Mouse (Mus musculus) hindbrain, embryonic 14.5 days (tissue): ENCODE results near the gene Oas3. TPM values are rescaled to one million over a fixed set of nuclear protein-coding genes. Genes with fewer than 3 reads are reported as not detected.
A peak's percentile ranks its signal among the peaks of the same experiment; 100 is the strongest.

Experiments
- ATAC-seq: fragments of 200-750 bp; cut with Nextera tagmentation; 2 replicates; pipeline ENCODE4 v1.8.0; 2017; ENCODE audit warnings: moderate number of reproducible peaks, mild to moderate bottlenecking, moderate TSS enrichment, moderate library complexity; ENCODE audit not compliant: low FRiP score
- DNase-seq: peaks from one replicate; pipeline ENCODE4 v3.0.0-alpha.2; 2015; ENCODE audit warnings: low spot score
- H3K27ac ChIP-seq: fragments of 300-500 bp; sonication (generic); 2 replicates; pipeline ENCODE4 v1.5.1; 2014; ENCODE audit warnings: mild to moderate bottlenecking, moderate library complexity
- H3K27me3 ChIP-seq: fragments of 300-500 bp; sonication (generic); 2 replicates; pipeline ENCODE4 v1.6.1; 2014; ENCODE audit warnings: mild to moderate bottlenecking, low read length, mixed read lengths; ENCODE audit not compliant: control insufficient read depth, insufficient read depth
- H3K36me3 ChIP-seq: fragments of 300-500 bp; sonication (generic); replicated peaks from 2 replicates; pipeline ENCODE4 v1.6.1; 2014; ENCODE audit not compliant: control insufficient read depth, insufficient read depth
- H3K4me1 ChIP-seq: fragments of 300-500 bp; sonication (generic); replicated peaks from 2 replicates; pipeline ENCODE4 v1.6.1; 2014; ENCODE audit warnings: antibody characterized with exemption, low read length, mixed read lengths; ENCODE audit not compliant: control insufficient read depth, insufficient read depth
- H3K4me2 ChIP-seq: fragments of 300-500 bp; sonication (generic); replicated peaks from 2 replicates; pipeline ENCODE4 v1.6.1; 2014; ENCODE audit warnings: mild to moderate bottlenecking, moderate library complexity
- H3K4me3 ChIP-seq: fragments of 300-500 bp; sonication (generic); replicated peaks from 2 replicates; pipeline ENCODE4 v1.5.1; 2014; ENCODE audit warnings: mild to moderate bottlenecking, low read length
- H3K9ac ChIP-seq: fragments of 300-500 bp; sonication (generic); 2 replicates; pipeline ENCODE4 v1.6.1; 2014
- H3K9me3 ChIP-seq: fragments of 300-500 bp; sonication (generic); 2 replicates; pipeline ENCODE4 v1.6.1; 2016; ENCODE audit warnings: low read length; ENCODE audit not compliant: control insufficient read depth
- WGBS: fragments of 180-500 bp; shearing (Covaris S2); extraction: QIAGEN DNeasy Blood & Tissue Kit; methylation state at CpG from one replicate; pipeline ENCODE4 v1.1.7; 2014; 5-methylcytosine and 5-hydroxymethylcytosine counted together
- polyA plus RNA-seq: library from polyadenylated mRNA; unstranded; fragments of >200 nt; fragmentation: Nextera tagmentation; extraction: Ambion mirVana; gene quantifications from 2 replicates; pipeline ENCODE4 v1.2.1, GENCODE M21; 2014

Oas3 gene
- polyA plus RNA-seq, 1 experiment from 2014 or later, result 0.95 TPM

DNA sequence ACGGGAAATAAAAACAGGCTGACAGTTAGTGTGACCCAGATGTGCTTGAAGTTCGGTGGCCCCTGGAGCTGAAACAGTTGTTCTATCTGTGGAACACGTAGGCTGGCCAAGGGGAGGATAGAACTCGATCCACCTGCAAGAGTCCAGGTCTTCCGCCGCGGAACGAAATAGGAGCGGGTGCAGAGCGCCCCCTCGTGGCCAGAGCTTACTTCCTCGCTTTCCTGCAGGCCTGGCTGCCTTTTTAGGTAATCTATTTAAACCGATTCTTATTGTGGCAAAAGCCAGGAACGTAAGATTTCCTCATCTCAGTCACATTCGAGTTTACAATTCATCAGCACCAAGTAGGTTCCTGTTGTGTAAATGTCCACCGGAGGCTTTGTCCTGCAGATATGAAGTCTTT, 63.1 kb downstream of the Oas3 start:
- DNase-seq, result peak; percentile 85
- H3K4me2 ChIP-seq, result no peak overlapping the region
- H3K27me3 ChIP-seq, result peaks cover 16% of the 10 kb centered on the region

DNA sequence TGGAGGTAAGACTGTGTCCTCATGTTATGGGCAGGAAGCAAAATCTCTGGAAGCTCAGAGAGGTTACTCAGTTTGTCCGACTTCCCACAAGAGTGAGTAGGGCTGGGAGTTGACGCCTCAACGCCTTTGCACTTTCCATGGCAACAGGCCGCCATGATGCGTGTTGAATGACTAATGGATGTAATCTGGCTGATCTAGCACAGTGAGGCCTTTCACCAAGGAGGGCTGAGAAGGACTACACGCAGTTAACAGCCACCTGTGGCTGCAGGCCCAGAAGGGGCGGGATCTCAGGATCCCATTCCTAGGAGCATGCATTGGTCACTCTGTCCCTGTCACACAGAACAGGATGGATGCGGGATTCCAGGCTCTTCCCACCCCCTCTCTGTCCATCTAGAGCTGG, 64.7 kb downstream of the Oas3 start:
- Histone ChIP-seq H3K4me2 (no peak overlapping the region), H3K9me3 (no peaks in the 10 kb centered on the region), H3K9ac (no peak overlapping the region), H3K27ac (no peak overlapping the region), H3K4me3 (no peak overlapping the region), H3K27me3 (peaks cover 16% of the 10 kb centered on the region), H3K36me3 (no peaks in the 10 kb centered on the region), H3K4me1 (peaks cover 28% of the 10 kb centered on the region)
- WGBS, result 47% methylated on average over 8 of the region's 8 CpGs
- ATAC-seq (peak; percentile 15; the same call in 1 of the 2 replicates), DNase-seq (no peak)

More for the DNA sequence above, 63.1 kb downstream of the Oas3 start:
- H3K9me3 ChIP-seq, result no peaks in the 10 kb centered on the region
- H3K27ac ChIP-seq, result no peak overlapping the region
- no peak for ATAC-seq
- 3% methylated on average over 16 of the region's 16 CpGs for WGBS
- H3K4me1 ChIP-seq, result peaks cover 13% of the 10 kb centered on the region
- H3K4me3 ChIP-seq, result no peak overlapping the region
- H3K9ac ChIP-seq, result no peak overlapping the region
- no peaks in the 10 kb centered on the region for H3K36me3 ChIP-seq

DNA sequence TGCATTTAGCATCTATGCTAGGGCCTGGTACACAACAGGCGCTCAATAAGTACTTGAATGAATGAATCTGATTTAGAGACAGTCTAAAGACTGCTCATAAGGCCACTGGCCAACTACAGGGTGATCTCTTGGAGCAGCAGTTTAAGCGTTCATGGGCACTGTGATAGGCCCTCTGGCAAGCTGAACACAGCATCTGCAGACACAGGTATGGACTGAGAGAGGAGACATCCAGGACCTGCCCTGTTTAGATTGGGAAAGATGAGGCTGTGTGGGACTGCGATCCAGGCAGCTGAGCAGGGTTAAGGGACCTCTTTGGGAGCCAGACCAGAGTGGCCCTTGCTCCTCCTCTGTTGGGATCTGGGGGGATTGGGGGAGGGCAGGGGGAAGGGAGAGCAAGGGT, 65.6 kb downstream of the Oas3 start, which contains the start of gene Dtx1:
Gene Dtx1, minus strand, starts transcription at position 101 of the 400 bp plus-strand sequence.
- H3K4me3 ChIP-seq, result peak within 1 kb of the TSS; percentile 78
- H3K36me3 ChIP-seq, result no peaks in the 10 kb centered on the region
- H3K4me2 ChIP-seq, result peak within 1 kb of the TSS; percentile 84
- peaks cover 16% of the 10 kb centered on the region for H3K27me3 ChIP-seq
- H3K9me3 ChIP-seq, result no peaks in the 10 kb centered on the region
- H3K9ac ChIP-seq, result peak within 1 kb of the TSS; percentile 96
- WGBS, result 39% methylated on average over 3 of the region's 3 CpGs
- DNase-seq (no peak), ATAC-seq (peak; percentile 3; the same call in 1 of the 2 replicates)
- peaks cover 37% of the 10 kb centered on the region for H3K4me1 ChIP-seq
- peak within 1 kb of the TSS; percentile 92 for H3K27ac ChIP-seq

DNA sequence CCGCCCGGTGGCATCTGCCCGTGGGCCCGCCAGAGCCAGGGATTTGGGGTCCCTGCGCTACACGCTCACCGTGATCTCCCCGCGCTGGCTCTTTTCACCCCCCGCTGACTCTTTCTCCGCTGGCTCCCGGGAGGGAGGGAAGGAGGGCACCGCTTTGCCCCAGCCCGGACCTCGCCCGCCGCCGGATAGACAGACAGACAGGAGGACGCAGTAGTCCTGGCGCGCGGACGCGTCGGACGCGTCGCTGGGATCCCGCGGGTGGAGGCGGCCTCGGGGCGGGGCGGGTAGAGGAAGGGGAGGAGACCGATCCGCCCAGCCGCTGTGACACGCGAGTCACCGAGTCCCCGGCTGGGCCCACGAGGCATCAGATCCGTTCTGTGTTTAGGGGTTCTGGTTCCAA, 66.0 kb downstream of the Oas3 start:
- H3K27me3 ChIP-seq, result peaks cover 16% of the 10 kb centered on the region
- H3K9ac ChIP-seq, result peak overlapping the region; percentile 96
- H3K9me3 ChIP-seq, result no peaks in the 10 kb centered on the region
- H3K4me3 ChIP-seq, result peak overlapping the region; percentile 78
- peak overlapping the region; percentile 92 for H3K27ac ChIP-seq
- under 1% methylated on average over 39 of the region's 43 CpGs for WGBS
- no peaks in the 10 kb centered on the region for H3K36me3 ChIP-seq
- ATAC-seq (peak; percentile 18; the same call in 1 of the 2 replicates), DNase-seq (peak; percentile 65)
- H3K4me2 ChIP-seq, result peak overlapping the region; percentile 84
- peaks cover 41% of the 10 kb centered on the region for H3K4me1 ChIP-seq

DNA sequence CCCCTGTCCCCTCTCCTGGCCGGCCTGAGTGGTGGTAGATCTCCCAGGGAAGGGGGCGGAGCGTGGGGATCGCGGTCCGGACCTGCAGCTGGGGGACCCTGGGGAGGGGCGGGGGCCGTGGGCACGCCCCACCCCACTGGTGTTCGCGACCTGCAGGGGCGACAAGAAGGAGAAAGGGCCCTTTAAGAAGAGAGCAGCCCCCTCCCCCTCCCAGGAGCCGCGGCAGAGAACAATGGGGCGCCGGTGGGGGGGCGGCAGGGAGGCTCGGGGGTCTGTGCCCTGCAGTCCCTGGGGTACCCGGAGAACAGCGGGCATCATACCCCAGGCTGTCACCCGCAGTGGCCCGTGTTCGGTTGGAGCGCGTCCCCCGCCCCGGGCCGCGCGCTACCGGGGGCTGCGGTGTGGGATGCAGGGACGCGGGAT, 66.6 kb downstream of the Oas3 start:
- peaks cover 44% of the 10 kb centered on the region for H3K4me1 ChIP-seq
- ATAC-seq, result peak; percentile 56

DNA sequence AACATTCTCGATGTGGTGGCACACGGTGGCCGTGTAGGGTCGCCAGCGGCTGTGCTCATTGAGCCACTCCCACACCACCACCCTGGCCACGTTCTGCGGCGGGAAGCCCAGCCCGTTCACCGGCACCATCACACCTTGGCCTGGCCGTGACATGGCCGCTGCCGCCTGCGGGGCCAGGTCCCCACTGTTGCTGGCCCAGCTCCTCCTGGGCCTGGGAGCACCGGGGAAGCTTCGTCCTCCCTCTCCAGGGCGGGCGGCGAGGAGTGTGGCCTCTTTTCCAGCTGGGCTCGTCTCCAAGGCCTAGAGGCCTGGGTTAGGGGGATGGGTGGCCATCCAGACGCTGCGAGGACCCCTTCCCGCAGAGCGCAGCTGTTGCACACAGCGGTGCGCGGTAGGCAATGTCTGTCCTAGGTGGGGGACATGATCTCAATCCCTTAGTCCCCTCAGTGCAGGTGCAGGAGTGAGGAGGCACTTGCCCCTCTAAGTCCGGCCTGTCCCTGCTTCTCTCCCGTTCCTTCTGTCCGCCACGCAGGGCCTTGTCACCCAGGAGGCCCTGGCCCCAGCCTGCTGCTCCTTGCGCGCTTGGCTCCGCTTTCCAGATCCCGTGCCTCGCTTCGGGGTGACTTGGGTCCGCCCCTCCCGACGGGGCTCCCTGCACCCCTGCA, 67.2 kb downstream of the Oas3 start:
- whole genome bisulfite sequencing, result 4% methylated on average over 37 of the region's 40 CpGs
- H3K27ac ChIP-seq, result peak overlapping the region; percentile 92
- peak overlapping the region; percentile 78 for H3K4me3 ChIP-seq
- H3K9me3 ChIP-seq, result no peaks in the 10 kb centered on the region
- ATAC-seq (peak; percentile 24; the same call in 1 of the 2 replicates), DNase-seq (no peak)
- H3K4me1 ChIP-seq, result peaks cover 44% of the 10 kb centered on the region
- H3K36me3 ChIP-seq, result no peaks in the 10 kb centered on the region
- H3K27me3 ChIP-seq, result peaks cover 16% of the 10 kb centered on the region
- H3K9ac ChIP-seq, result peak overlapping the region; percentile 96
- peak overlapping the region; percentile 84 for H3K4me2 ChIP-seq

More for the DNA sequence above, 66.6 kb downstream of the Oas3 start:
- Histone ChIP-seq H3K27ac (peak overlapping the region; percentile 92), H3K9me3 (no peaks in the 10 kb centered on the region), H3K4me3 (peak overlapping the region; percentile 78), H3K27me3 (peaks cover 16% of the 10 kb centered on the region), H3K9ac (peak overlapping the region; percentile 96), H3K36me3 (no peaks in the 10 kb centered on the region), H3K4me2 (peak overlapping the region; percentile 84)
- no peak for DNase-seq
- 0% methylated on average over 28 of the region's 34 CpGs for WGBS

DNA sequence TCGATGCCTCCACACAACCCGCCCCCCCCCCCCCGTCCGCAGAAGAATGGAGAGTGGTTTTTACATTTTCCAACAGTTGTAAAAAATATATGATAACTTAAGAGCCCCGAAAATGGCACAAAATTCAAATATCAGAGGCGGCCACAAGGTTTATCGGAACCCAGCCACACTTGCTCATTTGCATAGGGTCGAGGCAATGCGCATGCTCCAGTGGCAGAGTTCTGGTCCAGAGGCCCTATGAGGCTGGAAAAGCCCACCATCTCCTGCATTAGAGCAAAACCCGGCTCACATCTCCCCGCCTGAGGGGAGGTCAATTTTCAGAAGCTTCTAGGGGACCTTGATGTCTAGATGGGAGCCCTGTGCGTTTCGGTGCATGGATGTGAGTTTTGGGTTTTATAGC, 70.5 kb downstream of the Oas3 start:
- no peaks in the 10 kb centered on the region for H3K27me3 ChIP-seq
- H3K4me1 ChIP-seq, result peaks cover 42% of the 10 kb centered on the region
- H3K27ac ChIP-seq, result no peak overlapping the region
- no peaks in the 10 kb centered on the region for H3K9me3 ChIP-seq
- peak overlapping the region; percentile 44; the same call in 1 of the 2 replicates for H3K9ac ChIP-seq
- WGBS, result 37% methylated on average over 13 of the region's 13 CpGs
- ATAC-seq (no peak), DNase-seq (no peak)
- H3K36me3 ChIP-seq, result 0 out of 2 replicates have a peak, but pooled peaks cover under 1% of the 10 kb centered on the region
- H3K4me2 ChIP-seq, result peak overlapping the region; percentile 57
- peak overlapping the region; percentile 9 for H3K4me3 ChIP-seq

DNA sequence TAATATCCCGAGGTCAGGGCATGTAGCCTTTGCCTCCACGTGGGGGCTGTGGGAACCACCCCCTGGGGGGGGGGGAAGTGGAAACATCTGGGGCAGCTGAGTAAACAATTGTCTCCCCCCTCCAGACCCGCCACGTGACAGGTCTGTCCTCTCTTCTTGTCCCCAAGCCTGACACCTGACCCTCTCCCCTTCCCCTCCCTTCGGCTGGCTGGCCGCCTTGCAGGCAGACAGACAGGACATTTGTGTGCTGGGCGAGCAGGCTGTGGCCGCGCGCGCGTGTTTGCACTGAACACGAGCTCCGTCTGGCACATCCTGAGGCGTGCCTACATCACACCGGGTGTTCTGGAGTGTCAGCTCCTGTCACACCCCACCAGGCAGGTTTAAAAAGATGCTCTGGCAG, 70.9 kb downstream of the Oas3 start:
- DNase-seq (no peak), ATAC-seq (no peak)
- peak overlapping the region; percentile 44 for H3K9ac ChIP-seq
- H3K36me3 ChIP-seq, result 0 out of 2 replicates have a peak, but pooled peaks cover 4% of the 10 kb centered on the region
- peak overlapping the region; percentile 57 for H3K4me2 ChIP-seq
- H3K27me3 ChIP-seq, result no peaks in the 10 kb centered on the region
- H3K4me1 ChIP-seq, result peaks cover 39% of the 10 kb centered on the region
- peak overlapping the region; percentile 9 for H3K4me3 ChIP-seq
- 1% methylated on average over 16 of the region's 16 CpGs for WGBS
- H3K9me3 ChIP-seq, result no peaks in the 10 kb centered on the region
- H3K27ac ChIP-seq, result no peak overlapping the region

DNA sequence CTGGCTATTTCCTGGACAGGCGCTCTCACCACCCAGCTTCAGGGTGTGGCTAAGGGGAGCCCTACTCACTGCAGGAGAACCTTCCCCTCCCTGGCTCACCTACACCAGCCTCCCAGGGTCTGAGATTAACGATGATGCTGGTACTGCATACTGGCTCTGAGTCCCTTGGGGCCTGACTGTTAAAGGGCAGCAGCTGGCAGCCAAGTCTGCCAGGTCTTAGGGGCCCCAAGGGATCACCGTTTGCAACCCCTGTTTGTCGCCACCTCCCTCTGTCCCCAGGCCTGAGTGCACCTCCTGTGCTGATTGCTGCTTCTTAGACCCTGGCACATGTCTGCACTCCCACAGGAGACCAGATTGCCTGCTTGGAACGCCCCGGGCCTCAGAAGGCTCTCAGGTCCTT, 73.0 kb downstream of the Oas3 start:
- DNase-seq, result no peak
- 35% methylated on average over 6 of the region's 6 CpGs for WGBS
- H3K9ac ChIP-seq, result no peak overlapping the region
- H3K27me3 ChIP-seq, result no peaks in the 10 kb centered on the region
- H3K4me3 ChIP-seq, result no peak overlapping the region
- no peak overlapping the region for H3K27ac ChIP-seq
- peaks cover 42% of the 10 kb centered on the region for H3K4me1 ChIP-seq
- no peak overlapping the region for H3K4me2 ChIP-seq
- H3K9me3 ChIP-seq, result no peaks in the 10 kb centered on the region
- ATAC-seq, result no peak
- H3K36me3 ChIP-seq, result 0 out of 2 replicates have a peak, but pooled peaks cover 5% of the 10 kb centered on the region
